Mouse (Mus musculus) erythroblast, adult 5-6 weeks (primary cell): ENCODE measurements around the gene Ttbk2. TPM values are rescaled to one million over a fixed set of nuclear protein-coding genes. Genes with fewer than 3 reads are reported as not detected.

ENCODE experiments used
- ATAC-seq: replicated peaks from 2 replicates; pipeline ENCODE4 v1.8.0; 2016; ENCODE audit warnings: moderate number of reproducible peaks, mild to moderate bottlenecking, moderate TSS enrichment, inconsistent platforms; ENCODE audit not compliant: poor library complexity, low FRiP score, severe bottlenecking
- total RNA-seq, 2 experiments: library from RNA; stranded (forward) in 1 of 2; stranded (reverse) in 1 of 2; fragments of 150-400 nt in 1 of 2; fragments of 200-764, 138-1000 nt in 1 of 2; gene quantifications; 2 replicates each; pipeline versions ENCODE4 v1.2.3 to v1.2.4; 2015 to 2017; ENCODE audit warnings: low replicate concordance in 2 of 2

Ttbk2 gene
- total RNA-seq (2015; ENCODE audit: low replicate concordance) (1.2 and 3.1 TPM in 2 replicates), total RNA-seq (2017; ENCODE audit: low replicate concordance) (1.1 and 1.4 TPM in 2 replicates)

DNA sequence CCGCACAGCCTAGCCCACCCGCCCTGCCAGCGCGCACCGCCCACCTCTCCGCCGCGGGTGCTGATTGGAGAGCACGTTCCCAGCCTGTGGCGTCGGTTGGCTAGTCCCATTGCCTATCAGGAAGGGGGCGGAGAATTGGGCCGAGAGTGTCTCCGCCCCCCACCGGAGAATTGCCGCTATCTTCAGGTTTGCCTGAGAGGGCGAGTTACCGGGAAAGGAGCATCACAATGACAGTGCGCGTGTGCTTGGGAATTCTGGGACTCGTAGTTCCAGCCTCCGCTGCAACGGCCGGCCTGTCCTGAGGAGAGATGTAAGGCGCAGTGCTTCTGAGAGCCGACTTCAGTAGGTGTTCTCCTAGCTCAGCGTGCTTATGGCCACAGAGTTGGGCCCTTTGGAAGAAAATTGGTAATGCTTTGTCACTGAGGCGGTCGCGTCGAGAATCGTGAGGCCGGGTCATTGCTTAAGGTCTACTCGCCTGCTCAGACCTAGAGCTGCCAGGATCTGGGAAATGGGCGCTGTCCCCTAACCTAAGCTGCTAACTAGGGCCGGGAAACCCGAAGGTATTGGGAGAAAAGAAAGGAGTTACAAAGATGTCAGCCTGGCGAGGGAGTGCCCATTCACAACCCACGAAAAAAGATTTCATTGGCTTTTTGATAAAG, at the start of gene Ttbk2:
TSS of gene Ttbk2 (minus strand) at position 181 of the 659 bp plus-strand sequence.
- ATAC-seq = peak; percentile 98

DNA sequence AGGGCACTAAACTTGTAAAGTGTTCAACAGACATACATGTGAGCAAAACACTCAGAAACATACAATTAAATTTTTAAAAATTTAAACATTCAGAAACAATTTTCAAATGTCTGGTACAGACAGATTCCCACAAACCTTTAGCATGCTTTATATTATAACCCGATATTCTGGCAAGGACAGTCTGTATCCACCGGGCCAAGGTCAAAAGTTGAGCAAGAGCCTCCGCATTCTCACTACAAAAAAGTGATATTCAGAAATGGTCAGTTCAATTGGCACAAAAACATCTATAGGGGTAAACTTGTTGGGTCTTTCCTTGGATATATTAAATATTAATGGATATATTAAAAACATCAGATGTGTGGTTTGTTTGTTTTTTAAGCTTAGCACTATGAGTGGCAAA, 46.0 kb upstream of the Ttbk2 start:
- ATAC-seq = no peak

DNA sequence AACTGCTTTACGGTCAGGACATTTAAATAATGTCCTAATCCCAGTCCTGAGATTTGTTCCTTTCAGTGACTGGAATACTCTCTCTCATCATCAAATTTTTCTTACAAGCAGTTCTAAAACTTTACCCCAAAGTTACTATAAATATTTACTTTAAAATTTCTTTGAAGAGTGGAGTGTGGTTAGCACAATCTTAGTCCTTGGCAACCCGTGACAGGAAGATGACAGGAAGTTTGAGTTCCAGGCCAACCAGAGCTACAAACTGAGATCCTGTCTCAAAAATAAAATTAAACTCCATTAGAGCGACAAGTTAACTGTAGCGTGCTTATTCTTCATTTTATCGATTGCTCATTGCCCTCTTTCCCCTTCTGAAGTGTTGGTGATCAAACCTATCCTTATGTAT, 37.2 kb upstream of the Ttbk2 start:
- no peak for ATAC-seq

- ATAC-seq = no peak
Observed at GRCm38 (mm10) chr2:120873192-120873591, 22.8 kb upstream of the Ttbk2 start.

GRCm38 (mm10) chr2:120871447-120872336, 21.3 kb upstream of the Ttbk2 start:
- no peak; the same call in 1 of the 2 replicates for ATAC-seq

DNA sequence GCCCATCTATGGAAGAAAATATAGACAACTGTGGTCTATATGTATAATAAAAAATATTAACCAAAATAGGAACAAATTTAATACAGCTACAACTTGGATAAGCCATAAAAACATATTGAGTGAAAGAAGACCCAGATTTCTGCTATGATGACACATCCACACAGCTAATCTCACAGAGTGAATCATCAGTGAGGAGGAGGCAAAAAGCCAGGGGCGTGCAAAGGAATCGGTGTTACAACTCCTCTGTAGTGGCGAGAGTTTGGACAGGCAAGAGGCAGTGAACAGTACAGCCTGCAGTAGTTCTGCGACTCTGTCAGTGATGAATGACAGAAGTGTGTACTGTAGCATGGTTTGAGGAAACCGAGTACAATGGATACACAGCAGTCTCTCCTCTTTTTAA, 16.9 kb upstream of the Ttbk2 start:
- ATAC-seq = no peak

DNA sequence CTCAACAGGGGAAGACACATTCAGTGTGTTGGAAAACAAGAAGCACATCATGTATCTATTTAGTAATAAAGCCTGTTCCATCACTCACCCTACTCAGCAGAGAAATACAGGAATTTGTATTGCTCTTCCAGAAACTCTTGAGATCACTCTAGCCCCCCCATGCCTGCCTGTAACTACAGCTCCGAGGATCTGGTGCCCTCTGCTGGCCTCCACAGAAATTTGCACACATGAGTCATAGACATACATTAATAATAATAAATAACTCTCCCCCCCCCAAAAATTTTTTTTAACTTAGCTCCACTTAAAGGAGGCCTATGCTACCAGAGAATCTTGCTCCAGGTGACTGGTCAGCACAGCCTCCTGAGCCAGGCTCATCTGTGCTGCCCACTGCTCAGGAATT, 16.2 kb upstream of the Ttbk2 start:
- ATAC-seq = peak; percentile 72

- no peak for ATAC-seq
Observed at GRCm38 (mm10) chr2:120863389-120863788, 13.0 kb upstream of the Ttbk2 start.

DNA sequence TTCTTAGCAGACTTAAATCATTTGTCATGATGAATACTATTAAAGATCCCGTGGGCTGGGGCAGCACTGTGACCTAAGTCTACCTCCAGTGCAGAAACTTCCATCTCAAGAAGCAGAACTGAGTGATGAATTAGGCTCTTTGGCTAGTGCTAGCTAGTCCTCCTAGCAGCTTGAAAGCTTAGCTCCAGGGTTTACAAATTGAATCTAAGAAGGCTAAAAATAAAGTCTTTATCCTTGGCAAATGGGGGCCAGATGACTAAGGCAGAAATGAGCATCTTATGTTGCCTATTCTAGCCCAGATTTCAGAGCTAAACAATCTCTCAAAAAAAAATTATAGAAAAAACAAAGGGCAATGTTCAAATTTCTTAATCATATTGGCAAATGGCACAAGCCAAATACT, 10.3 kb upstream of the Ttbk2 start:
- no peak for ATAC-seq

DNA sequence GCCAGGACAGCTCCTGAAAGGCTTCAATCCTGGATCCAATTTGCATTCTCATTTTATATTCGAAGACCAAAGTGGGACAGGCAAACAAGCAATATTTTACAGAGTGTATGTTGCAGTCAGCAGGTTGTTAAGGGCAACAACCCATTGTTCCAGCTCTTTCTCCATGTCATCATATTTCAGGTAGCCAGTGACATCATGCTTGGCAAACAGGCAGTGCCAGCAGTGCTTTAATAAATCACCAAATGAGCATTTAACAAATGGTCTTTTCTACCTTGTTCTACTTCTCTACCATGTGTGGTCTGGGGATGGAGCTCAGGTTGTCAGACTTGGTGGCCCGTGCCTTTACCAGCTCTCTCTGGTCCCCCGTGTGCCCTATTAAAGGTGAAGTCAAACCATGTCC, 7.7 kb upstream of the Ttbk2 start:
- ATAC-seq = no peak

DNA sequence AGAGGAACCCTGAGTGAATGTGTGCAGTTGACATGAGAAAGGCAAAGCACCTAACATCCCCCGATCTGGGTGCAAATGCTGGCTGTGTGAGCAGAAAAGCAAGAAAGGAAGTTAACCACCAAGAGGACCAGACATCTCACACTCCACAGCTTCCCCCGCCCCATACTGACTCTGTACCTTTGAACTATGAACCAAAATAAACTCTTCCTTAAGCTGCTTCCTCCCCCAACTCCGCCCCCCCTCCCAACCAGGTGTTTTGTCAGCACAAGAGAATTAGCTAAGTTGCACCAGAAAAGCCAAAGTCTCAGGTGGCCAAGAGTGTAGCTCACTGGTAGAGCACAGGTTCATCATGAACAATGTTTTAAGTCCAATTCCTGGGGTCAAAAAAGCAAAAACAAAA, 2.7 kb upstream of the Ttbk2 start:
- no peak for ATAC-seq

DNA sequence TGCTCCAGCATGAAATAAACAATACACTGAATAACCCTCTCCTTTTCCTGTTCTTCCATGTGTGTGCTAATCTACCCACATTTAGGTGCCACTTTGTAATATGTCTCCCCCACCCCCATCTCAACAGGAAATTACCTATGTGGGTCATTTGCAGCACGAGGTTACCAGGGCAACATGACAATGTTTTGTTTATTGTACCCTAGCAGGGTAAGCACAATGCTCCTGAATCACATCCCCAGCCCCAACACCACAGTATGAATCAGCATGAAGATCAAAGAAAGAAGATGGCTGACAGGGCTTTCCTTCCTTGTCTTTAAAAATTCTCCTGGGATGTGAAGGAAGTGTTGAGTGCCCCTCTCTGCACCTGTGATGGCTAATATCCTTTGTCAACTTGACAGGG, 2.2 kb upstream of the Ttbk2 start:
- ATAC-seq = no peak

DNA sequence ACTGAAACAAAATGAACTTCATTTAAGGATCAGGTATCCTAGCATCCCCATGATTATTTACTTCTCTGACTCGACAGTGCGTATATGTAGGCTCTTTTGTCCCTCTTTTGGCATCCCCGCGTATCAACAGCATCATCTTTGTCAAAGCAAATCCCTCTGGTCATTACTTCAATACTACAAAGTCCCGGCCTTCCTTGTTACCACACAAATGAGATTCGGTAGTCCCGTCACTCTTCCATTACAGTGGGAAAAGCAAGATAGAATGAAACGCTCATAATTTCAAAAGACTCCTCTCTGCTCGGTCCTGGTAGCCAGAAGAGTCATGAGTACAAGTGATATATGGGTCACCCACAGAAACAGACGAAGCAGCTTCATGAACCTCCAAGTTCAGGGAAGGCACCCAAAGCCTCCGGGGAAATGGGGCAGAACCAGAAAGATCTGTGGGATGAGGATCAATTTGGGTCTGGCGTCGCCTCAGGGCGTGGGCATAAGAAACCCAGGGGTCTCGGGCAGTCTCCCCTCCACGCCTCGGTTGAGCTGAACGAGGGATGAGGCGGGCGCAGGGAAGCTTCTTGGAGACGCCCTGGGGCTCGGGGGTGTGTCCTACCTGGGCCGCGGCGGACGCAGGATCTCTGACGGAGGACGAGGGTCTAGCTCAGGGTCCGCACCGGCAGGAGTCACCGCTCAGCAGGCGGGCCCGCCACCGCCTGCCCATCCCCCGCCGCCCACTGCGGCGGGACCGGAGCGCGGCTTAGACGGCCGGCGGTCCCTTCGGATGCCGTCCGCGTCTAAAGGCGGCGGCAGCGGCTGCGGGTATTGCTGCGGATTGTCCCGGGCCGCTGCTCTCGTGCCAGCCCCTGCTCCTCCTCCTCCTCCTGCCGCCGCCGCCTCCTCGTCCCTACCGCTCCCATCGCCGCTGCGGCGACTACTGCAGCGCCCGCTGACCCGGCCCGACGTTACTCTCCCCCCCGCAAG, 668 bp downstream of the Ttbk2 start, which contains the start of gene Cdan1:
TSS of gene Cdan1 (minus strand) at position 680 of the 975 bp plus-strand sequence.
- peak; percentile 67 for ATAC-seq

- no peak for ATAC-seq
Observed at GRCm38 (mm10) chr2:120845280-120845679, 5.1 kb downstream of the Ttbk2 start.

- ATAC-seq = no peak
Observed at GRCm38 (mm10) chr2:120843990-120844389, 6.4 kb downstream of the Ttbk2 start.

DNA sequence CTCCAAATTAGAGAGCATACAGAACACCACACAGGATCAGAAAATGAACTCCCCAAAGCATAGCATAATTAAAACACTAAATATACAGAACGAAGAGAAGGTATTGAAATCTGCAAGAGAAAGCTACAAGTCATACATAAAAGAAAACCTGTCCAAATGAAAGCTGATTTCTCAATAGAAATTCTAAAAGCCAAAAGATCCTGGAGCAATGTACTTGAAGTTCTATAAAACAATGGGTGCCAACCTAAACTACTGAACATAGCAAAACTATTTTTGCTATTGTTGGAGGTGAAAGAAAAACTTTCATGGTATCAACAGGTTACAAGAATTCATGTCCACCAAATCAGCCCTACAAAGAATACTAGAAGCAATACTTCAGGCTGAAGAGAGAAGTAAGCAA, 9.2 kb downstream of the Ttbk2 start:
- ATAC-seq = no peak

- 0 out of 2 replicates have a peak, but pooled peaks have one; percentile 35 for ATAC-seq
Observed at GRCm38 (mm10) chr2:120835167-120835566, 15.2 kb downstream of the Ttbk2 start.

DNA sequence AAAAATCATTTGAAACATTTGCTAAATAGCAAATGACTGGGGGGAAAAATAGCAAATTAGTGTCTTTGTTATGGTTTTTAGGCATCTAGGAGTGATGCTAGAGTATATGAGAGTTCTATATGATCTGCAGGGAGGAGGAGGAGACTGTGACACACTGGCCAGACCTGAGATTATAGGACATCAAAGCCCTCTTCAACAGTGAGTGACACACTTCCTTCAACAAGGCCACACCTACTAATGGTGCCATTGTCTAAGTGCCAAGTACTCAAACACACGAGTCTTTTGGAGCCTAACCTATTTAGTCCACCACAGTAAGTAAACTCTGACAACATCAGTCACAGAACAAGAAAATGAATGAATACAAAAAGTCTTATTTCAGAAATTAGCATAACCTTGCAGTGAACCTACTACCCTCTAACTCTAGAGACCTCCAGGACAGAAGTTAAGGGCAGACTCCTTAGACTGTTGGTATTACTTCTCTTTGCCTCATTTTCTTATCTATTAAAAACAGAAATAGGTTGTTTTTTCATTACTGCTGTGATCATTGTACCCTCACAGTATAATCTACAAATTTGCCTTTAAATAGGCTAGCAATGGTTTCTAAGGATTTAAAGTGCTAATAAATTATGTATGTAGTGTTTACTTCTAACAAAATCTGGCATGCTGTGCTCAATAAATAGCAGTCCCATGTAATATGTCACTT, 23.3 kb downstream of the Ttbk2 start:
- ATAC-seq = peak; percentile 60; the same call in 1 of the 2 replicates

GRCm38 (mm10) chr2:120770265-120770935, 80.0 kb downstream of the Ttbk2 start:
- 0 out of 2 replicates have a peak, but pooled peaks have one; percentile 56 for ATAC-seq
